Mouse (Mus musculus): ENCODE data around the gene Fnbp4.

Fnbp4 gene

GRCm38 (mm10) chr2:90745053-90745678 lies at the start of gene Fnbp4:
Fnbp4 (plus strand) TSS chr2:90745370.
- DNase-seq (ENCODE audit: low spot score): peak; percentile 99

DNA sequence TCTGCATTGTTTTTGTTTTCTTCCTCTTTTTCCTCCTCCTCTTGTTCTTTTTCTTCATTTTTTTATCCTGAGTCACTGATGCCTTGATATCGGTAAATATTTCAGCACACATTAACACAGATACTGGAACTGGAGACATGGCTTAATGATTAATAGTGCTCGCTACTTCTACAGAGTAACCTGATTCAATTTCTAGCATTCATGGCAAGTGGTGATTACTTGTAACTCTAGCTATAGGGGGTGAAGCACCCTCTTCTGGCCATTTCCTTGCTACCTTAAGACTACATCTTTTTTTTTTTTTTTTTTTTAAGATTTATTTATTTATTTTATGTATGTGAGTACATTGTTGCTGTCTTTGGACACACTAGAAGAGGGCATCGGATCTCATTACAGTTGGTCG lies 44.2 kb upstream of the Fnbp4 start:
- no peak for DNase-seq (ENCODE audit: low spot score)

- DNase-seq (ENCODE audit: low spot score): no peak
Measured at GRCm38 (mm10) chr2:90708548-90708947, 36.6 kb upstream of the Fnbp4 start.

- DNase-seq (ENCODE audit: low spot score): no peak
Measured at GRCm38 (mm10) chr2:90715555-90716092, 29.5 kb upstream of the Fnbp4 start.

- no peak for DNase-seq (ENCODE audit: low spot score)
Measured at GRCm38 (mm10) chr2:90717366-90717765, 27.8 kb upstream of the Fnbp4 start.

GRCm38 (mm10) chr2:90717948-90718347 lies 27.2 kb upstream of the Fnbp4 start:
- DNase-seq (ENCODE audit: low spot score): no peak

- no peak for DNase-seq (ENCODE audit: low spot score)
Measured at GRCm38 (mm10) chr2:90726818-90727217, 18.4 kb upstream of the Fnbp4 start.

- no peak for DNase-seq (ENCODE audit: low spot score)
Measured at GRCm38 (mm10) chr2:90735326-90735725, 9.8 kb upstream of the Fnbp4 start.

DNA sequence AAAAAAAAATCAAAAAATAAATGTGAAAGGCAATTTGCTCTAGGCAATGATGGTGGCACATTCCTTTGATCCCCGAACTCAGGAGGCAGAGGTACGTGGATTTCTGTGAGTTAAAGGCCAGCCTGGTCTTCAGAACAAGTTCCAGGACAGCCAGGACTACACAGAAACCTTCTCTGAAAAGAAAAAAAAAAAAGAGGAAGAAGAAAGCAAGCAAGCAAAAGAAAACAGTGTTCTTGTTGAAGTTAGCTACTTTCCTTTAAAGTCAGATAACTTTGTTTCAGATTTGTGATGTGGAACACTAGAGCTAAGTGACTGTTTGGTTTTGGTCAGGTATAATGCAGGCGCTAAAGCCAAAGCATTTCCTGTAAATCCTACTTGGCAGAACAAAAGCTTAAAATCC lies 6.4 kb upstream of the Fnbp4 start:
- no peak for DNase-seq (ENCODE audit: low spot score)

DNA sequence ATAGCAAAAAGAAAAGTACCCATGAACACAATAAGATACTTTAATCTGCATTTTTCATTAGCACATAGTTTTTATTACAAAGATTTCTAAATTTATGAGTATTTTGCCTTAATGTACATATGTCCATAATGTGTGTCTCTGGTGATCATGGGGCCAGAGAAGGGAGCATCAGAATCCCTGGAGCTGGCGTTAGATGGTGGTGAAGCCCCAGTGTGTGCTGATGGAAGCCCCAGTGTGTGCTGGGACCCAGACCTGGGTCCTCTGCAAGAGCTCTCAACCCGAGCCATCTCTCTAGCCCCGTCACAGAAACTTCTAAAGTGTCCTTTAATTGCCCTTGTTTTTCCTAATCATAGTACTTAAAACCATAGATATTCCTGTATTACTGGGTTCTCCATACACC lies 5.8 kb upstream of the Fnbp4 start:
- no peak for DNase-seq (ENCODE audit: low spot score)

- no peak for DNase-seq (ENCODE audit: low spot score)
Measured at GRCm38 (mm10) chr2:90739921-90740320, 5.2 kb upstream of the Fnbp4 start.

DNA sequence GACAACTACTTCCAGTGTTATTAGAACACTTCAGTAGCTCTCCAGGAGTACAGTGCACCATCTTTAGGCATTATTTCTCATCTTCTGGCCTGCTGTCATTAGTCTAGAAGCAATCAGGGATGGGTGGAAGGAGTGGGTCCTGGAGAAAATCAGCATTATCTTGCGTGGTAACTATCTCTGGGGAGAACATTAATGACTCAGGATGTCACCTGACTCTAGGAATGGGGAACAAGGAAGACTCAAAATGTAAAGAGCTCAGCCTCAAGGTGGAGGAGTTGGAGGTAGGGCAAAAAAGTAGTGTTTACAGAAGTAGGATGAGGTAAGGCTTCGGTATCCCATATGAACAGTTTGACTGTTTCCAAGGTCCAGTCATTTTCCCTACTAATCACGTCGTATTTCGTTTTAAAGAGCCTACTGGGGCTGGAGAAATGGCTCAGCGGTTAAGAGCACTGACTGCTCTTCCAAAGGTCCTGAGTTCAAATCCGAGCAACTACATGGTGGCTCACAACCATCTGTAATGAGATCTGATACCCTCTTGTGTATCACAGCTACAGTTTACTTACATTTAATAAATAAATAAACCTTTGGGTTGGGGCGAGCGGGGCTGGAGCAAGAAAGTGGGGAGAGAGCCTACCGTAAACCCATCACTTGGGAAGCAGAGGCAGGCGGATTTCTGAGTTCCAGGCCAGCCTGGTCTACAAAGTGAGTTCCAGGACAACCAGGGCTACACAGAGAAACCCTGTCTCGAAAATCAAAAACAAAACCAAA lies 701 bp upstream of the Fnbp4 start:
- peak; percentile 15 for DNase-seq (ENCODE audit: low spot score)

DNA sequence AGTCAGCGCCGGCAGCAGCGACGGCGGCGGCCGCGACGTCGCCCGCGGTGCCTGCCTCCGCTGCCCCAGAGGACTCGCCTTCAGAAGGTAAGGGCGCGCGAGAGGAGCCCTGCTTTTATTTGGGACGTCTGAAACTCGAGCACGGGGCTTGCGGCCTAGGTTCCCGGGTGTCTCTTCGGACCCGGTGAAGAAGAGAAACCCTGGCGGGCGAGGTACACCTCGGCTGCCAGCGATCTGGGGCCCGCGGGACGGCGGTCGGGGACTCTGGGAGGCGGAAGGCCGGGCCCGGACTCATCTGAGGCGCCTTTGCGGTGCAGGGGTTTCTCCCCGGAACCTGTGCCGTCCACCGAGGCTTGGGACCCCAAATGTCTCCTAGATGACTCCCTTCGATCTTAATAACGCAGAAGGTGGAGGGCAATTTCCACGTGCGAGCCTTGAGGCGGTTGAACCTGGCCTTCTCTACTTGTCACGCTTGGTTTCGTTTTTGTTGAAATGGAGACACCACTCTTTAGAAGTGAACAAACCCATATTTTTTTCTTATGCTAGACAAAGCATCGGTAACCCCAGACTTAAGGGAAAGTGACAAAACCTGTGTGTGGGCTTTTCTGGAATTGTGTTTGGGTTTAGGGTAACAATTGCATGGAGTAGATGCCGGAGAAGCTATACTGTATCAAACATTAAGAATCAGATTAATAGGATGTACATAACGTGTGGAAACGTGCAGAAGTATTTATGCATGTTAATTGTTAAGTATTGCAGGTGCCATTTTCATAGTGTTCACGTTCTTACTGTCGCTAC lies 769 bp downstream of the Fnbp4 start:
- DNase-seq (ENCODE audit: low spot score): no peak

DNA sequence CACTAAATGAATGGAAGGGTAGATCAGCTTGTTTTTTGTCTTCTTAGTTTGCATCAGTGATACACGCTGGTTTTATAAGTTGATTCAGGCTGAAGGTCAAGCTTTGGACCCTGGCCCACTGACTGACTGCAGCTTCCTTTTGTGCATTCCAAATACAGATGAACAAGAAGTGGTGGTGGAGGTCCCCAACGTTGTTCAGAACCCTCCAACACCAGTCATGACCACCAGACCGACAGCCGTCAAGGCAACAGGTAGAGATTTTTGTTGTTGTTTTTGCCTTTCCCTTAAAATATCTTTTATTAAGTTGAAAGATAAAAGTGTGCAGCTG lies 1.3 kb downstream of the Fnbp4 start:
- DNase-seq (ENCODE audit: low spot score): peak; percentile 21

- DNase-seq (ENCODE audit: low spot score): no peak
Measured at GRCm38 (mm10) chr2:90747131-90747530, 2.0 kb downstream of the Fnbp4 start.

- DNase-seq (ENCODE audit: low spot score): no peak
Measured at GRCm38 (mm10) chr2:90749676-90750459, 4.7 kb downstream of the Fnbp4 start.

- no peak for DNase-seq (ENCODE audit: low spot score)
Measured at GRCm38 (mm10) chr2:90753565-90753964, 8.4 kb downstream of the Fnbp4 start.

- no peak for DNase-seq (ENCODE audit: low spot score)
Measured at GRCm38 (mm10) chr2:90754188-90754587, 9.0 kb downstream of the Fnbp4 start.

- no peak for DNase-seq (ENCODE audit: low spot score)
Measured at GRCm38 (mm10) chr2:90765123-90765522, 20.0 kb downstream of the Fnbp4 start.

DNA sequence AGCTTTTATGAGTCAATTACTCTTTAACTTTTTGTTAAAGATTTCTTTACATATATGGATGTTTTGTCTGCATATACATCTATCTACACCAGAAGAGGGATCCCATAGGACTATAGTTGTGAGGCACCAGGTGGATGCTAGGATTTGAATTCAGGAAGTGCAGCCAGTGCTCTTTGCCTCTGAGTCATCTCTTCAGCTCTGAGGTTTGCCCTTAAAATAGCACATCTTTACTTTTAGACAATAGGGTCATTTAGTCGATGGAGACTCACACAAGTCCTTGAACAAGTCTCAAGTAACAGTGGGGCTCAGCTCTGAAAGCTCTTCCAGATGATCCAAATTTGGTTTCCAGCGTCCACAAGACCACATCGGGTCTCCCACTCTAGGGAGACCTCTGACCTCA lies 36.2 kb downstream of the Fnbp4 start:
- DNase-seq (ENCODE audit: low spot score): peak; percentile 6

- DNase-seq (ENCODE audit: low spot score): no peak
Measured at GRCm38 (mm10) chr2:90781938-90782337, 36.8 kb downstream of the Fnbp4 start.

DNA sequence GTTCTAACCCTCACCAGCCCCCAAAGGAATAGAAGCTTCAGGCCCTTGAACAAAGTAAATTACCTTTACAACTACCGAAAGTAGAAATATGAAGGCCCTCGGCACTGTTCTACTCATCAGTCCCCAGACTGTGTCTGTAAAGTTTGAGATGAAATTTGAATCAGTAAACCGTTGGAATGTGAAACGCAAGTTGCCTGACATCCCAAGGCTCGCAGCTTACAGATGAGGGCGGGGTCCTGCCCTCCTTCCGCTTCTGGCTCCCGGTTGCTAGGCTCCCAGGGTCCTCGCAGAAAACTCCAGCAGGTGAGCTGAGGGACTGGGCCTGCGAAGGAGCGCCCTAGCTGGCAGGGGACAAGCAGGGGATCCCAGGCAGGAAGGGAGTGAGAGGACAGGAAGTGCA lies 37.3 kb downstream of the Fnbp4 start, which contains the start of gene Agbl2:
Gene Agbl2 (plus strand): TSS at position 270 of the 400 bp plus-strand sequence.
- peak; percentile 69 for DNase-seq (ENCODE audit: low spot score)
